Mouse (Mus musculus) thymus, adult 2 months (tissue): Measurements from ENCODE around the gene Keg1.

ENCODE experiments used
- CTCF ChIP-seq: fragments of 200-500 bp; IDR thresholded peaks from 2 replicates; pipeline ENCODE4 v1.5.1; 2012; ENCODE audit warnings: mild to moderate bottlenecking, control low read depth, low read length, moderate library complexity, borderline replicate concordance; ENCODE audit not compliant: control insufficient read depth, poor library complexity, insufficient read depth; ENCODE audit errors: extremely low read depth
- POLR2A ChIP-seq: fragments of 200-500 bp; IDR thresholded peaks from 2 replicates; pipeline ENCODE4 v1.6.1; 2012; ENCODE audit warnings: mild to moderate bottlenecking, low read length, control low read depth, moderate library complexity; ENCODE audit not compliant: control insufficient read depth, poor library complexity, insufficient read depth; ENCODE audit errors: extremely low read depth

- no peak for TF ChIP-seq POLR2A
- TF ChIP-seq CTCF, result no peak
These were observed 23.6 kb downstream of the Keg1 start for GRCm38 (mm10) chr19:12719189-12719588.
